Mouse (Mus musculus): Measurements from ENCODE around the gene Gm20388.

Gene Gm20388

DNA sequence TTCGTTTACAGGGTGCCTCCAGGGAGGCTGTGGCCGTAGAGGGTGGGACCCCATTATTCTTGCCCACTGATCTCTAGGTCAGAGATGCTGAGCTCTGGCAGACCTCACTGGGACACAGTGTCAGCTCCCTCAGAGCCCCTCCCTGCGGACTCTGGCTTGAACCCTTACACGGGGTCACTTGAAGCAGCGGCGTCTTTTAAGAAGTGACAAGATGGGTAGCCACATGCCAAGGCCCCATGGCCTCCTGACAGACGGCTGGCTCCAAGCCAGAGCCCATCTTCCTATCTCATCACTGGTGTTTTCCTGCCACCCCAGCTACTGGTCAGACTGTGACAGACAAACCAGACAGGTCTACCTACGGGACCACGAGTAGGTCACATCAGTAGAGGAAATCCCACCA is 2288.6 kb downstream of the Gm20388 start:
- DNase-seq (ENCODE audit: low spot score in 2 of 2), result no peak

DNA sequence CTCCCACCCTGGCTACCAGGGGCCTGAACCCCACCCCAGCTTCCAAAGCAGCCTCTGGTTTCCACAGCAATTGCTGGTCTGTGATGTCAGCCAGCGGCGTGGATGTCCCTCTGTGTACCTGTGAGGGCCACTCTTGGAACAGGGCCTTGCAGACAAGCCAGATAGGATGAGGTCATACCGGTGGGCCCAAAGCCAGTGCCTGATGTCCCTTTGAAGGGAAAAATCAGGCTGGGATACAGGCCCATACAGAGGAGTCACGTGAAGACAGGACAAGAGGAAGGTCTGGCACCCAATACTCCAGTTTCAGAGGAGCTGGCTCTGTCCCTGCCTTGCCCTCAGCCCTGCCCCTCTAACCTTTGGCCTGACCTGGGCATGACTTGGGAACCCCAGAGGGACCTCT is 2289.2 kb downstream of the Gm20388 start:
- DNase-seq (ENCODE audit: low spot score in 2 of 2), result no peak

DNA sequence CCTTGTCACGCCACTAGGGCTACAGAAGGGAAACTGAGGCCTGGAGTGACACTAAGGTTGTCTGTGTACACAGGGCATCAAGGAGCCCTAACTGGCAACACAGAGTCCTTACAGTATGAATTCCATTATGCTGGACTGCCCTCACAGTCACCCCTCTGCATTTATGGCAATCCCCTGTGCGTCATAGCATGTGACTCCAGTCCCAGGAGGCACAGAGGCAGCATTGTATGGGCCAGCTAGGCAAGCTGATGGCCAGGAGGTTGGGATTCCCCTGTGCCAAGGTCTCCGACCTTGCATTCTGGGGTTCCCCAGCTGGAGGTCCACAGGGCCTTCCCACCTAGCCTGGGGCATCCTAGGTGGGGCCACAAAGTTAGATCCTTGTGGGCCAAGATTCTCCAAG is 2300.9 kb downstream of the Gm20388 start:
- DNase-seq (ENCODE audit: low spot score in 2 of 2), result no peak

DNA sequence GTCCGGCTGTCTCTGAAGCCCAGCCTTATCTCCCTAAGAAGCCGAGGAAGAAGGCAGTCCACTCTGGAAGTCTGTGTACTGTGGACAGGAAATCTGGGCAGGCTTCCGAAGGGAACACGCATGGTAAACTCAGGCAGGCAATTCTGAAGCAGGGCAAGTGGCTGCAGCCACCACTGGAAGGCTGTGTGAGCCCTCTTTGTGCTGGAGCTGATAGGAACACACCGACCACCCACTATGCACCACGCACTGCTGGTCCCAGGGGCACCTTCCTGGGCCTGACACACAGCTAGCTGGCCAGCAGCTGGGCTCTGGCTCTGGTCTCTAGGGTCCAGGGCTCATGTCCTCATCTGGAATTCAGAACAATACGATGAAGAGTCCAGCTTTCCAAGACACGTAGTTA is 2305.0 kb downstream of the Gm20388 start:
- DNase-seq (ENCODE audit: low spot score in 2 of 2), result no peak

DNA sequence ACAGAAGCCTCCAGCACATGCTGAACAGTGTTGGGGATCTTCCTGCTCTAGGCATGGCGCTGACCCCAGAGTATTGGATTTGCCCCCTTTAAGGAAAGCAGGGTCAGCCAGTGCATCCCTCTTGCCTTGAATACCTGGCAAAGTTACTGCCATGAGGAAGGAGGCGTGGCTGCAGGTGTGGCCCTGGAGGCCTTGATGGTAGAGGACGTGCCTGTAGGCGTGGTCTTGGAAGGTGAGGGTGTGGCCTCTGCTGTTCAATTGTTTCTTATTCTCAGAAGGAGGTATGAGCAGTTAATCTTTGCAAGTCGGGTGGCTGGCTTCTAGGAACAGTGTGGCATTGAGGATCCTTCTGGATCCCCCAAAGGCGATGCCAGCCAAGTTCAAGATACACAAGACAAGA is 2305.8 kb downstream of the Gm20388 start:
- DNase-seq (ENCODE audit: low spot score in 2 of 2), result no peak

DNA sequence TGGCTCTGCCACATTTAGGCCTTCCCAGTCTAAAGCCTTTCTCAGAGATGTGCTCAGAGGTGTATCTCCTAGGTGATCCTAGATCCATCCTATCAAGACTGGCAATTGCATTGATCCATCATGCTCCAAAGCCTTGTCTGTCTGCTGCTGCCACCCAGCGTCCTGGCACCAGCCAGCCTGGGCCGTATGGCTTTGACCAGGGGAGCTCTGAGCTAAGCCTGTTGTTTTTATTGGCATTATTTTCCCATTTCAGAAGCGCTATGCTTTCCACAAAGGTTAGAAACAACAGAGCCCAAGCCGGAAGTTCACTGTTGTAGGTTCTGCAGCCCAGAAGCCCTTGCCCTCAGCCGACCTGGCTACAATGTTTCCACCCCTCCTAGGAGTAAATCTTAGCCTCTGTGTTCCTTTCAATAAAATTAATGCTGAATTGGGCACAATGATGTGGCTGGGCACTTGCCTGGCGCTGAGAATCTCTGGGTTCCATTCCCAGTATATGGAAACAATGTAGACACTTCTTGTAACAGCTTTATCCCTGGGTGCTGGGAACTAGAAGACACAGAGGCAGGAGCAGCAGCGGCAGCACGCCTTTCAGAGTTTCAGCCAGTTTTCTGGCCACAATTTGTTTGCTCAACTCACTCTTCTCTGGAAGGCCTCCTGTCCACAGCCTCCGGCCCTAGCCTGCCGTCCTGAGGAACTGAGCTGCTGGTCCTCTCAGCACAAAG is 2307.0 kb downstream of the Gm20388 start:
- DNase-seq (ENCODE audit: low spot score in 2 of 2), result no peak

DNA sequence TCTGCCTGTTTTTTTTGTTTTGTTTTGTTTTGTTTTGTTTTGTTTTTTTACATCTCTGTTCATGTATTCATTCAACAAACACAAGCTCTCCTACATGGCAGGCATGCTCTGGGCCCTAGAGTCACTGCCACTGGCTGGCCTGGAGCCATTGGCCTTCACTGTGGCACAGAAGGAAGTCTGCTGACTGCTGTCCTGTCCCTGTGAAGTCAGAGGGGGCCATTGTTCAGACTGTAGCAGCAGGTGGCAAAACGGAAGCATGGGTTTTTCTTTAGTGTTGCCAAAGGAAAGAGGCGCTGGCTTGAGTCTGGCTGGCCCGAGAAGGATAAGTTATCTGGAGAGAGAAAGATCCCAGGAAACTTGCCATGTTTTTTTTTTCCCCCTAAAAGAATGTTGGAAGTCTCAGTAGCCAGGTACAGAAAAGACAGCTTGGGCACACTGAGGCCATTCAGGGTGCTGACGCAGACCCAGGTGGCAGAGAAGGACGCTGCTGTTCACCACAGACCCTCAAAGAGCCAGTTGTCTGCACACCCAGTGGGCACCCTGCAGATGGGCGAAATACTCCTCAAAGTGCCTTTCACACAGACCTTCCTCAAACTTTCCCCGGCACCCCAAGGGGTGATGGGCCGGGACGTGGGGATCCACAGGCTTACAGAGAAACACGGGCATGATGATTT is 2313.5 kb downstream of the Gm20388 start:
- DNase-seq (ENCODE audit: low spot score in 2 of 2), result no peak

DNA sequence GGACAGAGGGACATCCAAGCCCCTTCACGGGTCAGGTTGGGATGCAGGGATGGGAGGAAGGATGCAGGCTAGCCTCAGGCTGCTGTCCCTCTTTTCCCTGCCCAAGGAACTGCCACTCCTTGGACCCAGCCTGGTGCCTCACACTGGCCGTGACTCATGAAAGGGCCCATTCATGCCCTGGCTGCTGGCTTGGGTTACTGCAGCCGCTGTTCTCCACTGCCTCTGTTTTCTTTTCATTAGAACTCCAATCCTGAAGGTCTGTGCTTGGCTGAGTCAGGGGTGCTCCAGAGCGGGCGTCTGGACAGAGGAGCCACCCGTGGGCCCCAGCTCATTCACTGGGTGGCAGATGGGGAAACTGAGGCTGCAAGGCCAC is 2314.0 kb downstream of the Gm20388 start:
- DNase-seq (ENCODE audit: low spot score in 2 of 2), result no peak

DNA sequence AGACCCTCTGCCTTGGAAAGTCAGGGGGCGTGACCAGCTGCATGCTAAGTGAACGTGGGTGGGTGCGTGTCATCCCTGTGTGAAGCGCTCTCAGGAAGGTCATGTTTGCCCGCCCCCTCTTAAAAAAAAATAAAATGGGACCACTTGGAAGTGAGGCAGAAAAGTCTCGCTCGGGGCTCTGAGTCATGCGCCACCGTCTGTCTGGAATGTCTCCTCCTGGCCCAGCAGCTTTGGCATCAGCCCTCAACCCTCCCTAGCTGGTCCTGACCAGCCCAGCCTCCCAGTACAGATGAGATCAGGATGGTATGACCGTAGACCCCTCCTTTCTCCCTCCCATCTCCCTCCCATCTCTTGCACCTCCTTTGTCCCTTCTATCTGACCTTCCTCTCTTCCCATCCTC is 2314.8 kb downstream of the Gm20388 start:
- no peak for DNase-seq (ENCODE audit: low spot score in 2 of 2)

DNA sequence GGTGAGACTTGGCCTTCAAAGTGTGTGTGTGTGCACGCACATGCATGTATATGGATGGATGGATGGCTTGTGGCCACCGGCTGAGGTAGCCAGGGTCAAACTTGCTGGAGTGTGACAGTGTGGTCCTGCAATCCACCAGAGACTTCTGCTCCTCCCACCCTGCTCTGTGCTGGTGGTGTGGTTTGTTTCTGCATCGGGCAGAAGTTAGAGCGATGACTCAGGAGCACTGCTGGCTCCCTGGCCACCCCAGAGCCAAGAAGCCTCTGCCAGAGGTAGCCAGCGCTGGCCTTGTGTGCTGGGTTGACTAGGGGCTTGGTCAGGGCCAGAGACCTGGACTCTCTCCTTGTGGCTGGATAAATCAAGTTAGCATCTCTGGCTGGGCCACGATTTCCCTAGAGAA is 2316.7 kb downstream of the Gm20388 start:
- DNase-seq (ENCODE audit: low spot score in 2 of 2), result no peak

DNA sequence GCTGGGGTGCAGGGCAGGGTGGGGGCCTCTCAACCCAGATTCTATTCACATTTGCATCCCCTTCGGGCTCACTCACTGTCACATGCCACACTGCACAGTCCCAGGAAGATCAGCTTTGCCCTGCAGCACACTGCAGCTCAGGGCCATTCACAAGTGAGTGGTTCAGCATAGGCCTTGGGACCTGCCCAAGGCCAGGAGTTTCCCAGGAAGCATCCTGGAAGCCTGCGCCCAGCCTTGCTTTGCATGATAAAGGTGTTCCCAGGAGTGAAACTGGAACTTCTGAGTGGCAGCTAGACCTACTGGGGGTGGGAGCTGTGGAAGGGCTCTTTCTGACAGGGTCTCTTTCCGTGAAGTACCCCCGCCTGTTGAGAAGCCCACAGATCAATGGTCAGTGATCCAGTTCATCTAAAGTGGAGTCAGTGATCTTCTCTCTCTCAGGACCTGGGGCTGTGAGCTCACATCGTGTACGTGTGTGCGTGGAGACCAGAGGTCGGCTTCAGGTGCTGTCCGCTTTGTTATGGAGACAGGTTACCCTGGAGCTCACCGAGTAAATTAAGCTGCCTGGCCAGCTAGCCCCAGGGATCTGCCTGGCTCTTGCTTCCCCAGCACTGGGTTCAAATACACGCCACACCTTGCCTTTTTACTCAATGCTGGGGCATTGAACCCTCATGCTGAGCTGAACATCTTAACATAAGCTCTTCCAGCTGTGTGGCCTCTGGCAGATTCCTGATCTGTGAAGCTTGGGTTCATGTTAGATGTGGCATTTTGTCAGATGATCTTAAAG is 2318.3 kb downstream of the Gm20388 start:
- no peak for DNase-seq (ENCODE audit: low spot score in 2 of 2)

DNA sequence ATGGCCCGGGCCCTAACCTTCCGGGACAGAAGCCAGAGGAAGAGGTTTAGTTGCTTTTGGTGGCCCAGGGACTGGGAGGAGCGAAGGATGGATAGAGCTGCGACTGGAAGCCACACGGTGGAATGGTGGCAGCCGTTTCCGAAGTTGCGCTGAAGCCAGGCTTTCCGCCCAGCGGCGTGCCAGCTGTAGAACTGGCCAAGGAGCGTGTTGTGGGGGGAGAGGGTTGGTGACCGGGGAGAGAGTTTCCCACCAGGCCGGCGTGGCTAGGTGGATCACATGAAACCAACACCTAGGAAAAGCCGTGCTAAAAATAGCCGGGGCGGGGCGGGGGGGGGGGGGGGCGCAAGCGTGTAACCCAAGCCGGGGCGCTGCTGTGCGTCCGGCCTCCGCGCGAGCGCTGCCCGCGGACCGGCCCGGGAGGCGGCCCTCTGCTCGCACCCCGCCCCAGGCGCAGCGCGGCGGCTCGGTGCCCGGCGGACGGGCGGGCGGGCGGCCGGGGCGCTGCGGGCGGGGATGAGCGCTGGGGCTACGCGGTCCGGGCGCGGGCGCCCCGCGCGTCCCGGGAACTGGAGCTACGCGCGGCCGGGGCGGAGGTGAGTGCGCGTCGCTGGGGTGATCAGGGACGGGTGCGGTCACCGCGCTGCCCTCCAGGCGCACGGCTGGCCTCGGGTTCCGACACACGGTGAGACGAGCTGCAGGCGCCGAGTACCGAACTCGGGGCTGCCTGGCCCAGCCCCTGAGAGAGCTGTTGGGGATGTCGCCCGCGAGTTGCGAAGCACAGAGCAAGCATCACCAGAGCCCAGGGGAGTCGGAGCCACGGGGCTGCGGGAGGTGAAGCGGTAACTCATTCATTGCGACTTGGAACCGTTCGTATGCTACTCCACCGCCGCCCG is 2319.4 kb downstream of the Gm20388 start:
- no peak for DNase-seq (ENCODE audit: low spot score in 2 of 2)

DNA sequence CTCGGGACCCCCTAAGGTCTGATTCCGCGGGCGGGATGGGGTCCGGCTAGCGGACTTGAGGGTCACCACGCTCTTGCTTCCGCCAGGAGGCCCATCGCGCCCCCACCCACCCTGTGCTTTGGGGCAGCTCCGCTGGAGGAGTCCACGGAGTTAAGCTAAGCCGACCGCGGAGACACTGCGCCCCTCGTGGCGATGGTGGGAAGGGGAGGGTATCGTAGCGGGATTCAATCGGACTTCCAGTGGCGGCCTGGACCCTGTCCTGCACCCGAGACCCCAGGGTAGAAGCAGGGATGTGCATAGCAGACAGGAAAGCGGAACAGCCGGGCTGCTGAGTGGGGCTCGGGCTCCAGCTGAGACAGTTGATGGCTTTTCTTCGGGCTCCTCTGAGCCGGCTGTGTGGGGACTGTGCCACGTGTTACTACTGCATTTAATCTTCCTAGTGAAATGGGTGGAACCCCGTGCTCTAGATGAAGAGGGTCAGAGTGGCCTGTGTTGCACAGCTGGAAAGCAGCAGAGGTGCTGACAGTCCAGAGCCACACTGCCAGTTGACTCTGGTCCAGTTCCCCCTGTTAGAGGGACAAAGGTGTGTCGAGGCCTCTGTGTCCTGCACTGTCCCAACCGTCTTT is 2320.2 kb downstream of the Gm20388 start:
- DNase-seq (ENCODE audit: low spot score in 2 of 2), result peak; percentile 64 to 77

DNA sequence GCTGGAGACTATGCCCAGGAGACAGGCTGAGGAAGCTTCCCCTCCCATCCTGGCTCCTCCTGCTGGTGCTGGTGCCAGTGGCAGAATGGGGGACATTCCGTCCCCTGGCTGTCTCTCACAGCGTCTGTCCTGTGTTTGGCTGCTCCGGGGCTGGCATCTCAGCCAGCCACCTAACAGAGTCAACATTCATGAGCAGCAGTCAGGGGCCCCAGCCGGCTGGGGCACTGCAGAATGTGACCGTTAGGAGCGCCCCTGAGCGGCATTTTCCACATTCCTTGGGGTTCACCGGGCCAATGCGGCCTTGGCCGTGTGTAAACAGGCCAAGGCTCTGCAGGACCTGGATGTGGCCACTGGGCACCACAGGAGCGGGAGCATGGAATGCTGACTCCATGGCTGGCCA is 2323.4 kb downstream of the Gm20388 start:
- no peak for DNase-seq (ENCODE audit: low spot score in 2 of 2)

DNA sequence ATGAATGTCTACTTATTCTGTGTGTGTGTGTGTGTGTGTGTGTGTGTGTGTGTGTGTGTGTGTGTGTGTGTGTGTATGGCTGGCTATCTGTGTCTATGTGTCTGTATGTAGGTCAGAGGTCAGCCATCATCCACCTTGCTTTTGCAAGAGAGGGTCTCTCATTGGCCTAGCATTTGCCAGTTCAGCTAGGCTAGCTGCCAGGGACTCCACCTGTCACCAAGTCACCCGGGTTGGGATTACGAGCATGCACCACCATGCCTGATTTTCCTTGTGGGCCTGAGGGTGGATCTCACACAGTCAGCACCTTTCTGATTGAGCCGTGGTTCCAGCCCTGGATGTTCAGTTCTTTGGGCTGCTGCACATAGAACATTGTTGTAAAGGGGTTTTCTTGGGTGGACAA is 2325.9 kb downstream of the Gm20388 start:
- DNase-seq (ENCODE audit: low spot score in 2 of 2), result no peak

DNA sequence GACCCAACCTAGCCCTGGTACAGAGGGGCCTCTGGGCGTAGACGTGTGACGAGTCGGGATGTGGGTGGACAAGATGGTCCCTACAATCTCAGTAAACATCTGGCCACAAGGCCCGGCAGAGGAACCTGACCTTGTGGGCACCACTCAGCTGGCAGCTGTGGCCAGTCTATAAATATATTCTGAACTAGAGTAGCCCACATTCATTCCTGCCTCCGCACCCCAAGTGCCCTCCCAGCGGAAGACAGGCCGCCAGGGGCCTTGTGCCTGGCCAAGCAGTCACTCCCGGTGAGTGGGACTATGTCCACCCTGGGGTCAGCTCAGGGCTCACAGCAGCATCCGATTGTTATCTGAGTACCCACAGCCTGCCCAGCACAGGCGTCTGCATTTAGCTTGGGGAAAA is 2327.6 kb downstream of the Gm20388 start:
- no peak for DNase-seq (ENCODE audit: low spot score in 2 of 2)

DNA sequence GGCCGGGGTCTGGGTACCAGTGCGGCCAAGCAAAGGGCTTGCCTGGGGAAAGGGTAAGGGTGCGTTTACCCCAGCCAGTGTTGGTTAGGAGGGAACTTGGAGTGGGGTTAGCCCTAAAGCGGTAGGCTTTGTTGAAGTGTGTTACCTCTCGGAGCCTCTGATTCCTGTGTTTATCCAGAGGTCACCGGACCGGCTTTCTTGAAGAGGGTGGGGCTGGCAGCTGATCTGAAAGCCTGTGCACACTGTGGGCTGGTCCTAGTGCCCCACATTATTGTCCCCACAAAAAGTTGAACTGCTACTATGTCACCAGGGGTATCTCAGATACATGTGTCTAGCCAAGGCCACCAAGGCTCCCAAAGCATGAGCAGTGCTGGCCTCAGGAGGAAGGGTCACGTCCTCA is 2328.1 kb downstream of the Gm20388 start:
- no peak for DNase-seq (ENCODE audit: low spot score in 2 of 2)

DNA sequence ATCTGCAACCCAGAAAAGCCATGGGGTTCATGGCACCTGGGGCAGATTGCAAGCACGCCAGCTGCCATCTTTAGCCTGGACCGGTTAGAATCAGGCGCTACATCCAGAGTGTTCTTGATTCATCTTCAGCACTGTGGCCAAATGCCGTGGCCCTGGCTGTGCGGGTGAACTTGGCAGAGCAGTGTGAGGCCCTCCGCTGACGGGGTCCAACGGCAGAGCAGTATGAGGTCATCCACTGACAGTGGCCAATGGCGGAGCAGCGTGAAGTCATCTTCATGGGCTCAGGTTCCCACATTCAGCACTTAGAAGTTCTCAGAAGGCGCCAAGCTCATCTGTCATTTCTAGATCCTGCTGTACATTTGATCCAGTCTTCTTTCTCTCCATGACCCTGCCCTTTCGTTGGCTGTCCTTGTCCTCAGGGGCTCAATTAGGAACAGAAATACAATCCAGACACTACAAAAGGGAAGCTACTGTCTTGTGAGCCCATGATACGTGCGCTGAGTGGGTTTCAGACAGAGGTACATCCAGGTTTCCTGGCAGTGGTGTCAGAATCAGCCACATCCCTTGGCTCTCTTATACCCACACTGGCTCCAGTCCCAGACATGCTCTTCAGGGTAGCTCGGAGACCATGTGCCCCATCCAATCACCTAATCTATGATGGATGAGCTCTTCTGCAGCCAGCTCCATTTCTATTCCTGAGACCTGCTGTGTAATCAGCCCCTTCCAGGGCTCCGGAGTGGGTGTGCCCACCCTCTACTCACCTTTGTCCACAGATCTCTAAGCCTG is 2329.8 kb downstream of the Gm20388 start:
- no peak for DNase-seq (ENCODE audit: low spot score in 2 of 2)

DNA sequence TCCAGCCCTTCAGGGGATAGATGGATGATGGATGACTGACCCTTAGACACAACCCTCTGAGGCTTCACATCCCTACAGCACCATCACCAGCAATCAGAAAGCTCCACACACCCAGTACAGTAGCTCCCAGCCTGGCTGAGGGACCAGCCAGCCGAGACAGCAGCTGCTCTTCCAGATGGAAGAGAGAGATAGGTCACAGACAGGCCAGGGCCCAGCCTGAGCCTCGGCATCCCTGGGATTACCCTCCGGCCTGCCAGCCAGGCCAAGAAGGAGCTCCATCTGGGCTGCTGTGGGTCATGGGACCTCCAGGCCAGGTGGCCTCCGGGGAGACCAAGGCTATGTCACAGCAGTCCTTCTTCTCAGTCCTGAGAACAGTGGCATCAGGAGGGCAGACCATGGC is 2332.7 kb downstream of the Gm20388 start:
- no peak for DNase-seq (ENCODE audit: low spot score in 2 of 2)

DNA sequence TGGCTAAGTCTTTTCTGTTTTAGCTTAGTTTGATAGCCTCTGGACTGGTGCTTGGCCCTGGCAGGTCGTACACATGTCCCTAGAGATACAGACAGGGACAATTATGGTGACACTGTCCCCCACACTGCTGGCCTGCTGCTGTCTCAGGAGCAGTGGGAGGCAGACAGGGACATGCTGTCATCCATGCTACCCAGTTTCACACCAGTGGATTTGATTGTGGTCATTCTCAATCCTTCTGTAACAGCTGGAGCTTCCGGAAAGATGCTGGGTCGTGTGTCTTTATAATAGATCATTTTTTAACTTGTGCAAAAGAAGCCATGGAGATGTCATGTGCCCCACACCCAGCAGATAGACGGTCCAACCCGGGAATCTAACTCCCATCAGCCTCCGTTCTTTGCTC is 2334.5 kb downstream of the Gm20388 start:
- DNase-seq (ENCODE audit: low spot score in 2 of 2), result no peak

Measured in frontal cortex, postnatal 25 days (tissue).